Mouse (Mus musculus) left cerebral cortex, postnatal 36 days (tissue): Measurements from ENCODE around the gene Dnajb5. TPM values are rescaled to one million over a fixed set of nuclear protein-coding genes. Genes with fewer than 3 reads are reported as not detected.

ENCODE experiments used
- total RNA-seq, 2 experiments: library from RNA; stranded (reverse); gene quantifications; 2 replicates each; pipeline ENCODE4 v1.2.3; 2021

Gene Dnajb5
- total RNA-seq, 2 experiments from 2014 or later: 197 to 202 TPM

Other genes starting within 250 kb of the Dnajb5 start
- gene 4930578G10Rik, start 214.3 kb upstream of the Dnajb5 start, total RNA-seq: 1 to 10 TPM; 3.1 to 4.0 TPM
- 1 to 10 TPM in 1 of 2 experiments, under 1 TPM in 1; 0.82 to 1.0 TPM for gene Ccl19, start 193.2 kb upstream of the Dnajb5 start, total RNA-seq
- under 1 TPM in 1 of 2 experiments, not detected in 1; 0.52 TPM for gene Ccl21a, start 175.8 kb upstream of the Dnajb5 start, total RNA-seq
- gene Fam205a1, start 95.9 kb upstream of the Dnajb5 start, total RNA-seq: under 1 TPM; 0.20 to 0.22 TPM
- 1 to 10 TPM; 2.6 TPM for gene Gm12394, start 93.0 kb upstream of the Dnajb5 start, total RNA-seq
- 1 to 10 TPM; 1.2 to 2.0 TPM for gene Fam205c, start 75.6 kb upstream of the Dnajb5 start, total RNA-seq
- gene Phf24, start 33.2 kb upstream of the Dnajb5 start, total RNA-seq: 100 to 1,000 TPM; 333 to 352 TPM
- gene 1700022I11Rik, start 19.8 kb downstream of the Dnajb5 start, total RNA-seq: not detected
- 100 to 1,000 TPM; 181 to 194 TPM for gene Vcp, start 50.7 kb downstream of the Dnajb5 start, total RNA-seq
- gene Fancg, start 60.7 kb downstream of the Dnajb5 start, total RNA-seq: 10 to 100 TPM in 1 of 2 experiments, 1 to 10 TPM in 1; 8.5 to 12.5 TPM
- gene Pigo, start 76.0 kb downstream of the Dnajb5 start, total RNA-seq: 10 to 100 TPM; 30.4 to 37.5 TPM
- 100 to 1,000 TPM; 107 to 121 TPM for gene Stoml2, start 81.9 kb downstream of the Dnajb5 start, total RNA-seq
- gene Fam214b, start 96.4 kb downstream of the Dnajb5 start, total RNA-seq: 10 to 100 TPM; 34.8 to 43.0 TPM
- gene Unc13b, start 109.1 kb downstream of the Dnajb5 start, total RNA-seq: 10 to 100 TPM; 50.5 to 71.9 TPM